Mouse (Mus musculus): ENCODE measurements around the gene Stmn1. TPM values are rescaled to one million over a fixed set of nuclear protein-coding genes. Genes with fewer than 3 reads are reported as not detected.
A peak's percentile ranks its signal among the peaks of the same experiment; 100 is the strongest.
"Not testable (repeated sequence)": the region's sequence is repeated elsewhere in the genome, so short reads cannot be mapped to it uniquely, and the experiment has no call there.

The Stmn1 gene
- total and polyA plus RNA-seq, 3 experiments, result 171 to 935 (median 179) TPM

GRCm38 (mm10) chr4:134495546-134495923, 27.4 kb downstream of the Stmn1 start:
- no peak overlapping the region; the same call in 1 of the 2 replicates for H3K4me3 ChIP-seq (ENCODE audit: low read depth, low read length)
- no peaks in the 10 kb centered on the region for H3K9me3 ChIP-seq (replicated peaks)
- ATAC-seq (ENCODE audit: extremely low read depth, insufficient number of reproducible peaks, low FRiP score, poor library complexity, severe bottlenecking), result no peak
- H3K4me1 ChIP-seq (ENCODE audit: insufficient read depth, low read depth, low read length), result peaks cover 76% of the 10 kb centered on the region
- peaks cover 9% of the 10 kb centered on the region; the same call in 1 of the 2 replicates for H3K27me3 ChIP-seq (ENCODE audit: insufficient read depth, low read length)
- no peak for TF ChIP-seq GATA2 (IDR thresholded peaks at IDR 0.05; ENCODE audit: borderline replicate concordance, low read depth, low read length)
- no peak for DNase-seq (ENCODE audit: low spot score)
- peaks cover 16% of the 10 kb centered on the region for H3K36me3 ChIP-seq (replicated peaks)

GRCm38 (mm10) chr4:134496595-134497210, 28.6 kb downstream of the Stmn1 start, which contains the start of gene Paqr7:
Gene Paqr7 (plus strand): TSS chr4:134496697.
- H3K36me3 ChIP-seq (replicated peaks), result peaks cover 28% of the 10 kb centered on the region
- H3K4me3 ChIP-seq (ENCODE audit: low read depth, low read length), result peak within 1 kb of the TSS; percentile 73
- DNase-seq (ENCODE audit: low spot score), result peak; percentile 68
- H3K27me3 ChIP-seq (ENCODE audit: insufficient read depth, low read length), result peaks cover 5% of the 10 kb centered on the region; the same call in 1 of the 2 replicates
- no peak; the same call in 1 of the 2 replicates for TF ChIP-seq TAL1 (conservative IDR thresholded peaks at IDR 0.05; ENCODE audit: low read depth, low read length)
- no peak for TF ChIP-seq GATA1 (IDR thresholded peaks at IDR 0.05; ENCODE audit: borderline replicate concordance, low read length)
- no peak for TF ChIP-seq CTCF (IDR thresholded peaks at IDR 0.05; ENCODE audit: low read depth, low read length)
- TF ChIP-seq GATA2 (IDR thresholded peaks at IDR 0.05; ENCODE audit: borderline replicate concordance, low read depth, low read length), result no peak
- TF ChIP-seq POLR2AphosphoS5 (IDR thresholded peaks at IDR 0.05; ENCODE audit: insufficient replicate concordance, low read depth, low read length), result no peak
- no peaks in the 10 kb centered on the region for H3K9me3 ChIP-seq (replicated peaks)
- peak; percentile 12; the same call in 1 of the 2 replicates for ATAC-seq (ENCODE audit: extremely low read depth, insufficient number of reproducible peaks, low FRiP score, poor library complexity, severe bottlenecking)
- H3K4me1 ChIP-seq (ENCODE audit: insufficient read depth, low read depth, low read length), result peaks cover 75% of the 10 kb centered on the region

- no peak for TF ChIP-seq GATA1 (IDR thresholded peaks at IDR 0.05; ENCODE audit: borderline replicate concordance, low read length)
- TF ChIP-seq GATA2 (IDR thresholded peaks at IDR 0.05; ENCODE audit: borderline replicate concordance, low read depth, low read length), result no peak
- no peak for TF ChIP-seq TAL1 (conservative IDR thresholded peaks at IDR 0.05; ENCODE audit: low read depth, low read length)
- TF ChIP-seq POLR2AphosphoS5 (IDR thresholded peaks at IDR 0.05; ENCODE audit: insufficient replicate concordance, low read depth, low read length), result no peak
- TF ChIP-seq CTCF (IDR thresholded peaks at IDR 0.05; ENCODE audit: low read depth, low read length), result no peak
- Histone ChIP-seq H3K4me3 (ENCODE audit: low read depth, low read length) (peak overlapping the region; percentile 73), H3K4me1 (ENCODE audit: insufficient read depth, low read depth, low read length) (peaks cover 78% of the 10 kb centered on the region), H3K27me3 (ENCODE audit: insufficient read depth, low read length) (peaks cover under 1% of the 10 kb centered on the region; the same call in 1 of the 2 replicates), H3K36me3 (replicated peaks) (peaks cover 33% of the 10 kb centered on the region), H3K9me3 (replicated peaks) (no peaks in the 10 kb centered on the region)
- ATAC-seq (ENCODE audit: extremely low read depth, insufficient number of reproducible peaks, low FRiP score, poor library complexity, severe bottlenecking) (no peak), DNase-seq (ENCODE audit: low spot score) (no peak)
Measured at GRCm38 (mm10) chr4:134497223-134497622, 29.1 kb downstream of the Stmn1 start.

- ATAC-seq (ENCODE audit: extremely low read depth, insufficient number of reproducible peaks, low FRiP score, poor library complexity, severe bottlenecking) (no peak), DNase-seq (ENCODE audit: low spot score) (no peak)
- no peaks in the 10 kb centered on the region for H3K9me3 ChIP-seq (replicated peaks)
- H3K27me3 ChIP-seq (ENCODE audit: insufficient read depth, low read length), result no peaks in the 10 kb centered on the region
- peak overlapping the region; percentile 73; the same call in 1 of the 2 replicates for H3K4me3 ChIP-seq (ENCODE audit: low read depth, low read length)
- H3K4me1 ChIP-seq (ENCODE audit: insufficient read depth, low read depth, low read length), result peaks cover 70% of the 10 kb centered on the region
- TF ChIP-seq TAL1 (conservative IDR thresholded peaks at IDR 0.05; ENCODE audit: low read depth, low read length) (no peak), GATA2 (IDR thresholded peaks at IDR 0.05; ENCODE audit: borderline replicate concordance, low read depth, low read length) (no peak), CTCF (IDR thresholded peaks at IDR 0.05; ENCODE audit: low read depth, low read length) (no peak), GATA1 (IDR thresholded peaks at IDR 0.05; ENCODE audit: borderline replicate concordance, low read length) (no peak), POLR2AphosphoS5 (IDR thresholded peaks at IDR 0.05; ENCODE audit: insufficient replicate concordance, low read depth, low read length) (no peak)
- peaks cover 38% of the 10 kb centered on the region for H3K36me3 ChIP-seq (replicated peaks)
Measured at GRCm38 (mm10) chr4:134497986-134498731, 30.0 kb downstream of the Stmn1 start.

- DNase-seq (ENCODE audit: low spot score); H3K27me3 ChIP-seq (ENCODE audit: insufficient read depth, low read length); ATAC-seq (ENCODE audit: extremely low read depth, insufficient number of reproducible peaks, low FRiP score, poor library complexity, severe bottlenecking); H3K9me3 ChIP-seq (replicated peaks); H3K4me3 ChIP-seq (ENCODE audit: low read depth, low read length): not testable (repeated sequence)
- Histone ChIP-seq H3K4me1 (ENCODE audit: insufficient read depth, low read depth, low read length) (peaks cover 69% of the 10 kb centered on the region), H3K36me3 (replicated peaks) (peaks cover 46% of the 10 kb centered on the region)
Measured at GRCm38 (mm10) chr4:134498983-134499382, 30.9 kb downstream of the Stmn1 start.

GRCm38 (mm10) chr4:134501095-134501494, 33.0 kb downstream of the Stmn1 start:
- Histone ChIP-seq H3K4me1 (ENCODE audit: insufficient read depth, low read depth, low read length) (peaks cover 64% of the 10 kb centered on the region), H3K27me3 (ENCODE audit: insufficient read depth, low read length) (no peaks in the 10 kb centered on the region), H3K4me3 (ENCODE audit: low read depth, low read length) (no peak overlapping the region), H3K36me3 (replicated peaks) (peaks cover 51% of the 10 kb centered on the region), H3K9me3 (replicated peaks) (no peaks in the 10 kb centered on the region)
- TF ChIP-seq GATA1 (IDR thresholded peaks at IDR 0.05; ENCODE audit: borderline replicate concordance, low read length) (no peak), TAL1 (conservative IDR thresholded peaks at IDR 0.05; ENCODE audit: low read depth, low read length) (no peak), GATA2 (IDR thresholded peaks at IDR 0.05; ENCODE audit: borderline replicate concordance, low read depth, low read length) (no peak), POLR2AphosphoS5 (IDR thresholded peaks at IDR 0.05; ENCODE audit: insufficient replicate concordance, low read depth, low read length) (no peak), CTCF (IDR thresholded peaks at IDR 0.05; ENCODE audit: low read depth, low read length) (no peak)
- ATAC-seq (ENCODE audit: extremely low read depth, insufficient number of reproducible peaks, low FRiP score, poor library complexity, severe bottlenecking) (no peak), DNase-seq (ENCODE audit: low spot score) (no peak)
